Mouse (Mus musculus): ENCODE measurements at regions not wholly inside any gene's neighbourhood (a gene's known extent, or its start where the extent isn't known, plus 50 kb on each side); places are given as distances from the start of the nearest gene placed in this dataset.
"Not testable (repeated sequence)": the region's sequence is repeated elsewhere in the genome, so short reads cannot be mapped to it uniquely, and the experiment has no call there.

- no peak for DNase-seq (ENCODE audit: low spot score in 2 of 2)
Measured at GRCm38 (mm10) chr5:78075203-78075602, 667.4 kb upstream of the Igfbp7 start.

GRCm38 (mm10) chr5:78032554-78033250 is 624.9 kb upstream of the Igfbp7 start:
- no peak for DNase-seq (ENCODE audit: low spot score in 2 of 2)

GRCm38 (mm10) chr5:78017523-78017922 is 609.7 kb upstream of the Igfbp7 start:
- no peak for DNase-seq (ENCODE audit: low spot score in 2 of 2)

- peak in 1 of 2 experiments; percentile 7 for DNase-seq (ENCODE audit: low spot score in 2 of 2)
Measured at GRCm38 (mm10) chr5:77986449-77987047, 578.7 kb upstream of the Igfbp7 start.

- DNase-seq (ENCODE audit: low spot score in 2 of 2), result no peak
Measured at GRCm38 (mm10) chr5:77985269-77985668, 577.4 kb upstream of the Igfbp7 start.

GRCm38 (mm10) chr5:77940021-77940420 is 532.2 kb upstream of the Igfbp7 start:
- not testable (repeated sequence) for DNase-seq (ENCODE audit: low spot score in 2 of 2)

GRCm38 (mm10) chr5:77931874-77932273 is 524.0 kb upstream of the Igfbp7 start:
- DNase-seq (ENCODE audit: low spot score in 2 of 2), result no peak

GRCm38 (mm10) chr5:77921186-77921585 is 513.3 kb upstream of the Igfbp7 start:
- DNase-seq (ENCODE audit: low spot score in 2 of 2), result no peak

- no peak for DNase-seq (ENCODE audit: low spot score in 2 of 2)
Measured at GRCm38 (mm10) chr5:77917086-77917676, 509.3 kb upstream of the Igfbp7 start.

- DNase-seq (ENCODE audit: low spot score in 2 of 2), result no peak
Measured at GRCm38 (mm10) chr5:77916375-77916774, 508.5 kb upstream of the Igfbp7 start.

- DNase-seq (ENCODE audit: low spot score in 2 of 2), result no peak
Measured at GRCm38 (mm10) chr5:77909218-77909617, 501.4 kb upstream of the Igfbp7 start.

GRCm38 (mm10) chr5:77892024-77892423 is 484.2 kb upstream of the Igfbp7 start:
- not testable (repeated sequence) for DNase-seq (ENCODE audit: low spot score in 2 of 2)

GRCm38 (mm10) chr5:77888534-77888933 is 480.7 kb upstream of the Igfbp7 start:
- DNase-seq (ENCODE audit: low spot score in 2 of 2), result peak; percentile 57 to 69

- DNase-seq (ENCODE audit: low spot score in 2 of 2), result no peak
Measured at GRCm38 (mm10) chr5:77871403-77871802, 463.6 kb upstream of the Igfbp7 start.

GRCm38 (mm10) chr5:77865342-77865741 is 457.5 kb upstream of the Igfbp7 start:
- DNase-seq (ENCODE audit: low spot score in 2 of 2), result no peak

- DNase-seq (ENCODE audit: low spot score in 2 of 2), result no peak
Measured at GRCm38 (mm10) chr5:77855191-77855590, 447.4 kb upstream of the Igfbp7 start.

- DNase-seq (ENCODE audit: low spot score in 2 of 2), result no peak
Measured at GRCm38 (mm10) chr5:77853999-77854784, 446.4 kb upstream of the Igfbp7 start.

- DNase-seq (ENCODE audit: low spot score in 2 of 2), result no peak
Measured at GRCm38 (mm10) chr5:77851645-77852044, 443.8 kb upstream of the Igfbp7 start.

- DNase-seq (ENCODE audit: low spot score in 2 of 2), result no peak
Measured at GRCm38 (mm10) chr5:77838186-77839097, 430.6 kb upstream of the Igfbp7 start.

- DNase-seq (ENCODE audit: low spot score in 2 of 2), result no peak
Measured at GRCm38 (mm10) chr5:77827971-77828370, 420.1 kb upstream of the Igfbp7 start.

- no peak for DNase-seq (ENCODE audit: low spot score in 2 of 2)
Measured at GRCm38 (mm10) chr5:77826063-77826462, 418.2 kb upstream of the Igfbp7 start.
